Mouse (Mus musculus): ENCODE results near the gene Serpina3k.
"Not testable (repeated sequence)": the region's sequence is repeated elsewhere in the genome, so short reads cannot be mapped to it uniquely, and the experiment has no call there.

Serpina3k gene

DNA sequence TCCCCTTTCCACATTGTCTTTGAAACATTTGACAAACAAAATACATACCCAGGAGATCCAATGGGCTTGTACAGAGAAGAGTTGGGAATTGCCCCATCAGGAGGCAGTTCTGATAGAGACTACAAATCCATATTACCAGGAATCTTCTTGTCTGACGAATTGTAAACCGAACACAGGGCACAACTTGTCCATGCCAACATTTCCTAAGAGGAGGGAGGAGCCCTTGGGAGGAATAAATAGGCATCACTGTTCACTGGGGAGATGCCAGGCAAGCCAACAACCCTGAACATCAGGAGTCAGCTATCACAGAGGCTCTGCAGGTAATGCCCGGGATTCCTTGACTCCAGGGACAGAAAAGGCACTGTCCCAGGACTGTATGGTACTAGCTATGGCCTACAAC, at the start of gene Serpina3k, which contains the start of gene Serpina3m:
TSS of gene Serpina3k (plus strand) at position 261 of the 400 bp plus-strand sequence.
TSS of gene Serpina3m (plus strand) at position 261 of the 400 bp plus-strand sequence.
- not testable (repeated sequence) for DNase-seq (ENCODE audit: low spot score)

DNA sequence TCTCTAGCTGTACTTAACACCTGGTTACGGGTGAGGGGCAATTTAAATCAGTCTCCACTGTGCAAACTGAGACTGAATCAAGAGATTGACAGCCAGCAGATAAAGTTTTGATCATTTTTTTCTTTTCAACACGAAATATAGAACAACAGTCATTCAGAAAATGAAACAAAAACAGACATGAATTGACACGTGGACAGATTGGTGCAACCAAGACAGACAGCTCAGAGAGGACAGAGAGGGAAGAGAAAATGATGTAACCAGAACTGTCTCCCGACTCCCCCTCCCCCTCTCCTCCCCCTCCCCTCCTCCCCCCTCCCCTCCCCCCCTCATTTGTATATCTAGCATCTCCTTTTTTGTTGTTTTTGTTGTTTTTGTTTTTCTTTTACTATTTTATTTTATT, 48.4 kb upstream of the Serpina3k start:
- DNase-seq (ENCODE audit: low spot score), result no peak

DNA sequence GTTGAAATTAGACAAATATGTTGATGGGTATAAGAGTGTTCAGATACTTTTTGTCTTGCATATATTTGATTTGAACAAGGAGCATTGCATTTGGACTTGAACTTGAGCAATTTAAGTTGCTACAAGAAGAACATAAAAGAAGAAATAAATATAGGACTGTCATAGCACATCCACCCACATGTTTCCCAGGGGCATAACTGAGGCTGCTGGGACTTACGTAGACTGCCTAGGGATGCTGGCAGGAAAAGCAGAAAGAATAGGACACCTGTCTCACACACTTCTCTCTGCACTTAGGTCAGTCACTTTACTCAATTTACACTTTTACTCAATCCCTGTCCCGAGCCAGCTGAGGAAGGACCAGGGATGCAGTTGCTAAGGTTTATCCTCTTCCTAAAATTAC, 44.3 kb upstream of the Serpina3k start:
- no peak for DNase-seq (ENCODE audit: low spot score)

DNA sequence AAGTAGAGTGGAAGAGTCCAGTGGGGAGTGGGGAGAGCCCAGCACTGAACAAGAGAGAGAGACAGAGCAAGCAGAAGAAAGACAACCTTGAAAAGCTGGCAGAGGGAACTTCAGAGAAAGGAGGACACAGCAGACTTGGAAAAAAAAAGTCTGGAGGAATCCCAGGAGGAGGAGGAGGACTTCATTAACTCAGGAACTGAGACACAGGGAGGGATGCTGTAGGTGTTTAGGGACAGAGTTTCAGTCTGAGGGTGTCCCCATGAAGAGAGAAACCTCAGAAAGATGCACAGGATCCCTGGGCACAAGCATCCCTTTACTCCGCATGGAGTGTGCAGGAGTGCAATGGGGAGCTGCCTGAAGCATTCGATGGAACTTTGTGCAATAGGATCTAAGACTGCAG, 40.2 kb upstream of the Serpina3k start:
- no peak for DNase-seq (ENCODE audit: low spot score)

- no peak for DNase-seq (ENCODE audit: low spot score)
These were observed 32.3 kb upstream of the Serpina3k start for GRCm38 (mm10) chr12:104305991-104306390.

GRCm38 (mm10) chr12:104314253-104314652, 24.0 kb upstream of the Serpina3k start, which contains the start of gene Serpina3j:
Gene Serpina3j (plus strand): TSS chr12:104314553.
- DNase-seq (ENCODE audit: low spot score), result no peak

DNA sequence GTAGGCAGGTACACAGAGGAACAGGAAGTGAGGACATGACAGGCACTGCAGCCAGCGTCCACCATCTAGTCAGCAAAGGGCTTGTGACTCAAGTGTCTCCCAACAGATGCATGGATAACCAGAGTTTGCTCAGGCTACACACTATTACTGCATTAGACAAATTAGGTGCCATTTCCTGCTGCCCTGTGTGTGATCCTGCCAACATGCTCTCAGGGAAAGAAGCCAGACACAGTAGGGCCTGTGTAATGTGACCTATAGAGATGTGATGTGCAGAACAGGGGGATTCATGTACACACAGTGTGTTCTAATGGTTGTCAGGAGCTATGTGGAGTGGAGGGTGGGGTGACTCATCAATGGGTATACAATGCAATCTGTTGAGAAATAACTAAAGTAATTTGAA, 15.8 kb upstream of the Serpina3k start:
- no peak for DNase-seq (ENCODE audit: low spot score)

GRCm38 (mm10) chr12:104331701-104332100, 6.6 kb upstream of the Serpina3k start:
- no peak for DNase-seq (ENCODE audit: low spot score)

DNA sequence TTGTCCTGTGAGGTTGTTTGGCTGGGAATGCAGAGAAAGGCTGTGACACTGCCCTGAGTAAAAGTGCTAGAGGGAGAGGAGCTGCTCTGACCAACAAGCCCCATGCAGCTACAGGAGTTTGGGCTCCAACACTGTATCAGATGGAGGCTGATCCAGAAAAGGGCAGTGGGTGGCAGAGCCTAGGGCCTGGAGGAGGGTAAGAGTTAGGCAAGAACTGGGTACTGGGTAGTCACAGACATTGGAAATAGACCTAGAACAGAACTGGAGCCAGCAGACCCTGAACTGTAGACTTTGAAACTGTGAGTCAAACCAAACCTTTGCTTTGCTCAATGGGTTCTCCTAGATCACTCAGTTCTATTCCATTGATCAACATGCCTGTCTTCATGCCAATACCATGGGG, 1.4 kb upstream of the Serpina3k start:
- not testable (repeated sequence) for DNase-seq (ENCODE audit: low spot score)

GRCm38 (mm10) chr12:104338705-104339104, 419 bp downstream of the Serpina3k start:
- no peak for DNase-seq (ENCODE audit: low spot score)

- DNase-seq (ENCODE audit: low spot score), result not testable (repeated sequence)
These were observed 4.2 kb downstream of the Serpina3k start for GRCm38 (mm10) chr12:104342489-104342888.

DNA sequence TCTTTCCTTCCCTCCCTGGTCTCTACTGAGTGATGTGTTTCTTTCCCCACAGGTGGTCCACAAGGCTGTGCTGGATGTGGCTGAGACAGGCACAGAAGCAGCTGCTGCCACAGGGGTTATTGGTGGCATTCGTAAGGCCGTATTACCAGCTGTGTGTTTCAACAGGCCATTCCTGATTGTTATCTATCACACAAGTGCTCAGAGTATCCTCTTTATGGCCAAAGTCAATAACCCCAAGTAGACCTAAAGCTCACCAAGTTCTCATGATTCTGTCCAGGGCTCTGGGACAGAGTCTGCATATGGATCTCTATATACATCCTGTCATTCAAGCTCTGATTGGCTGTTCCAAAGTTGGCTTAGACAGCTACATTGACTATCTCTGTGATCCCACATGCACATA, 6.9 kb downstream of the Serpina3k start:
- no peak for DNase-seq (ENCODE audit: low spot score)

DNA sequence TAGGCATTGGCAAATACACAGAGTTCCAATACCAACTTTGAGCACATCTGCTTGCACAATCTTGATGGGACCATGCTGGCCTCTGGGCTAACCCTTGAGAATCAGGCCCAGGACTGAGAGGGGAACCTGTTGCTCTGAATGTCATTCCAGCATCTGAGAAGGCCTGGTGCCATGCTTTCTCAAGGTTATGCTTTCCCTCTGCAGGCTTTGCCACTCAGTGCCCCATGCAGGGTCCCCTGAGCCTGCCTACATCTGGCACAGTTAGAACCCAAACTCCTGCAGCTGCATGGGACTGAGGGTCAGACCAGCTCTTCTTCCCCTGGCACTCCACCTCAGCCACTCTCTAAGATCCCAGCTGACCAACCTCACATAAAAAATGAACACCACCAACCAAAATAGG, 7.4 kb downstream of the Serpina3k start:
- no peak for DNase-seq (ENCODE audit: low spot score)

- DNase-seq (ENCODE audit: low spot score), result no peak
These were observed 8.8 kb downstream of the Serpina3k start for GRCm38 (mm10) chr12:104347091-104347490.

DNA sequence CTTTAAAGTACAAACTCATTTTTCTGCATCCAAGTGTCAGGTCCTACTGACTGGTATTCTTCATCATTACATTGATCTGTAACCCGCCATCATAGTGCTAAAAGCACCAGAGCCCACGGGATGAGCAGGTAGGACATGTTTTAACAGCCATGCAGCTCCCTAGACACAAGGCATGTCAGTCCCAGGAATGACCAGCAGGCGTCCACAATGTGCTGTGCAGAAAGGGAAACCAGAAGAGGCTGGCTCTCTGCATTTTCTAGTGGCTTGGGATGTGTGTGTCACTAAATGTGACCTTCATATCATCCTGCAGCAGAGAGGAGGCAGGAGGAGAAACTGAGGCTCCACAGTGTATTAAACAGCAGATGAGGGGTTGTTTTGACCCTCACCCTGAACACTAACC, 13.5 kb downstream of the Serpina3k start:
- not testable (repeated sequence) for DNase-seq (ENCODE audit: low spot score)

DNA sequence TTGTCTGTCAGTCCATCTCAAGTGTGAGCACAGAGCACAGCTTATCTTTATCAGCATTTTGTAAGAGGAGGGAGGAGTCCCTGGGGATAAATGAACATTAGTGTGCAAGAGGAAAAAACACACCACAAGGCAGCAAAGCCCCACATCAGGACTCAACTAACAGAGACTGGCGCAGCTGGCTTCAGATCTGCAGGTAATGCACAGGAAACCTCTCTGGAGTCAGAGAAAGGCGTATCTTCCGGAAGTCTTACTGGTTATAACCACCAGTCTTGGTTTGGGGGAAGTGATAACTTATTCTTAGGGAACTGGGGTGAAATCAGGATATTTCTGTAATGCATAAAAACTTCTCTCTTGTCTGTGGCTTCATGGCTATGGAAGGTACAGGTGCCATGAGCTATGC, 17.7 kb downstream of the Serpina3k start:
- DNase-seq (ENCODE audit: low spot score), result no peak

- no peak for DNase-seq (ENCODE audit: low spot score)
These were observed 31.7 kb downstream of the Serpina3k start for GRCm38 (mm10) chr12:104369986-104370385.

DNA sequence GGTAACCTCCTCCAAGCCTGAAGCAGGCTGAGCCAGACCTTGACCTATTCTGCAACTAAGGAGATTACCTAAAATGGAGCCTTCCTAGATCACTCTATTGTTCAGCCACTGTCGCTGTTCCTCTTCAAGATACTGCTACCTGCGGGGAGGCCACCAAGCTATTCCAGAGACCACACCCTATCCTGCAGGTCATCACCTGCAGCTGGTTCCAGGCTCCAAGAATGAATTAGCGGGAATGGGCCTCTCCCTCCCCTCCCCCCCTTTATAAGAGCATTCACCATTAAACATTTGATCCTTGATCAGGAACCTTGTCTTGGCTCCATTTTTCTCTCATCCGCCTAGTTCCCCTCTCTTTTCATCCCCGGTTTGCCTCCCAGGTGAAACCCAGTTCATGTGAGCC, 38.9 kb downstream of the Serpina3k start:
- not testable (repeated sequence) for DNase-seq (ENCODE audit: low spot score)

- not testable (repeated sequence) for DNase-seq (ENCODE audit: low spot score)
These were observed 40.1 kb downstream of the Serpina3k start for GRCm38 (mm10) chr12:104378351-104378750.

DNA sequence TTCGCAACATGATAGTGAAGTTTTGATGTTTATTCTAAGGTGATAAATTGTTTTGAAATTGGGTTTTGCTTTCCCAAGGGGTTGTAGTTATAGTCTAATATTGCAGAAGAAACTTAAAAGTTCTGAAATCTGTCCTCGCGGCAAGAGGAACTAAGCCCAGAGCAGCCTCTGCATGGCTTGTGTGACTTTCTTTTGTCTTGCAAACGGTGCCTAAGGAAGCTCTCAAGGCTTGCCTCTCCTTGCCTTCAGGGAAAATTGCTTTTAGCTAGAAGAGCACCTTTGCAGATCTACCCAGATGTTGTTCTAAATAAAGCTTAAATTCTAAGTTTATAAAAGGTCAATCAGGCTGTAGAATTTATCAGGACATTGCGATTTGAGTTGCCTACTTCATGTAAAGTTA, 40.5 kb downstream of the Serpina3k start:
- DNase-seq (ENCODE audit: low spot score), result not testable (repeated sequence)

GRCm38 (mm10) chr12:104379856-104380255, 41.6 kb downstream of the Serpina3k start:
- no peak for DNase-seq (ENCODE audit: low spot score)

- not testable (repeated sequence) for DNase-seq (ENCODE audit: low spot score)
These were observed 42.9 kb downstream of the Serpina3k start for GRCm38 (mm10) chr12:104381071-104381604.

DNA sequence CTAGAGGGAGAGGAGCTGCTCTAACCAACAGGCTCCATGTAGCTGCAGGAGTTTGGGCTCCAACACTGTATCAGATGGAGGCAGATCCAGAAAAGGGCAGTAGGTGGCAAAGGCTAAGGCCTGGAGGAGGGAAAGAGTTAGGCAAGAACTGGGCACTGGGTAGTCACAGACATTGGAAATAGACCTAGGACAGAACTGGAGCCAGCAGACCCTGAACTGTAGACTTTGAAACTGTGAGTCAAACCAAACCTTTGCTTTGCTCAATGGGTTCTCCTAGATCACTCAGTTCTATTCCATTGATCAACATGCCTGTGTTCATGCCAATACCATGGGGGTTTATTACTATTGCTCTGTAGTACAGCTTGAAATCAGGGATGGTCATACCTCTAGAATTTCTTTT, 47.7 kb downstream of the Serpina3k start:
- DNase-seq (ENCODE audit: low spot score), result not testable (repeated sequence)

DNA sequence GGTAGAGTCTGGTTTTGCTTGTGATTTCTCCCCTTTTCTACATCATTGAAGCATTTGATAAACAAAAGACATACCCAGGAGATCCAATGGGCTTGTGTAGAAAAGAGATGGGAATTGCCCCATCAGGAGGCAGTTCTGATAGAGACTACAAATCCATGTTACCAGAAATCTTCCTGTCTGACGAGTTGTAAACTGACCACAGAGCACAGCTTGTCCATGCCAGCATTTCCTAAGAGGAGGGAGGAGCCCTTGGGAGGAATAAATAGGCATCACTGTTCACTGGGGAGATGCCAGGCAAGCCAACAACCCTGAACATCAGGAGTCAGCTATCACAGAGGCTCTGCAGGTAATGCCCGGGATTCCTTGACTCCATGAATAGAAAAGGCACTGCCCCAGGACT, 48.6 kb downstream of the Serpina3k start:
- not testable (repeated sequence) for DNase-seq (ENCODE audit: low spot score)
